Mouse (Mus musculus) kidney, adult 2 months (tissue): ENCODE measurements around the gene Mpzl3. TPM values are rescaled to one million over a fixed set of nuclear protein-coding genes. Genes with fewer than 3 reads are reported as not detected.

ENCODE experiments used
- DNase-seq: peaks from one replicate; pipeline ENCODE4 v3.0.0; 2021
- H3K27ac ChIP-seq: fragments of 200-500 bp; 2 replicates; pipeline ENCODE4 v1.5.1; 2012; ENCODE audit warnings: low read depth, low read length, control low read depth, inconsistent platforms; ENCODE audit not compliant: insufficient read depth
- H3K27me3 ChIP-seq: fragments of 200-500 bp; replicated peaks from 2 replicates; pipeline ENCODE4 v1.6.1; 2012; ENCODE audit warnings: mild to moderate bottlenecking, moderate library complexity, low read length, inconsistent platforms; ENCODE audit not compliant: control insufficient read depth, insufficient read depth
- H3K36me3 ChIP-seq: fragments of 200-500 bp; 2 replicates; pipeline ENCODE4 v1.6.1; 2012; ENCODE audit warnings: mild to moderate bottlenecking, moderate library complexity, low read length, inconsistent platforms; ENCODE audit not compliant: control insufficient read depth, insufficient read depth
- H3K4me1 ChIP-seq: fragments of 200-500 bp; 2 replicates; pipeline ENCODE4 v1.6.1; 2011; ENCODE audit warnings: low read length; ENCODE audit not compliant: control insufficient read depth, insufficient read depth
- H3K4me3 ChIP-seq: fragments of 200-500 bp; 2 replicates; pipeline ENCODE4 v1.5.1; 2011; ENCODE audit warnings: mild to moderate bottlenecking, low read depth, low read length, control low read depth; ENCODE audit not compliant: insufficient read depth
- CTCF ChIP-seq: fragments of 200-500 bp; conservative IDR thresholded peaks from 2 replicates; pipeline ENCODE4 v1.5.1; 2011; ENCODE audit warnings: low read depth, mild to moderate bottlenecking, control low read depth, low read length, moderate library complexity, mixed read lengths; ENCODE audit not compliant: insufficient read depth, insufficient read length
- POLR2A ChIP-seq: fragments of 200-500 bp; IDR thresholded peaks from one replicate; pipeline ENCODE4 v1.6.1; 2011; ENCODE audit warnings: low read depth, low read length, control low read depth
- WGBS: fragments of 180-500 bp; shearing (Covaris S2); methylation state at CpG from one replicate; pipeline ENCODE4 v1.1.7; 2018; 5-methylcytosine and 5-hydroxymethylcytosine counted together
- polyA plus RNA-seq: library from polyadenylated mRNA; depleted of rRNA; stranded (reverse); fragments of >200 nt; gene quantifications from 2 replicates; pipeline ENCODE4 v1.2.3, GENCODE M21; 2012

The Mpzl3 gene
- polyA plus RNA-seq, 1 experiment = 2.6 TPM

GRCm38 (mm10) chr9:45085741-45086690 lies 31.0 kb downstream of the Mpzl3 start:
- DNase-seq = no peak
- TF ChIP-seq CTCF = no peak
- no peak for TF ChIP-seq POLR2A
- no peak overlapping the region for H3K27ac ChIP-seq
- no peaks in the 10 kb centered on the region for H3K4me1 ChIP-seq
- no peaks in the 10 kb centered on the region for H3K27me3 ChIP-seq
- H3K36me3 ChIP-seq = no peaks in the 10 kb centered on the region
- no peak overlapping the region for H3K4me3 ChIP-seq
- WGBS = 80% methylated on average over 12 of the region's 12 CpGs

GRCm38 (mm10) chr9:45088040-45088439 lies 33.1 kb downstream of the Mpzl3 start:
- H3K27me3 ChIP-seq = no peaks in the 10 kb centered on the region
- no peak overlapping the region for H3K4me3 ChIP-seq
- H3K36me3 ChIP-seq = no peaks in the 10 kb centered on the region
- no peaks in the 10 kb centered on the region for H3K4me1 ChIP-seq
- no peak for DNase-seq
- TF ChIP-seq CTCF (no peak), POLR2A (no peak)
- H3K27ac ChIP-seq = no peak overlapping the region

GRCm38 (mm10) chr9:45090811-45091210 lies 35.8 kb downstream of the Mpzl3 start:
- Histone ChIP-seq H3K4me1 (no peaks in the 10 kb centered on the region), H3K4me3 (no peak overlapping the region), H3K27me3 (no peaks in the 10 kb centered on the region), H3K36me3 (no peaks in the 10 kb centered on the region), H3K27ac (no peak overlapping the region)
- DNase-seq = no peak
- WGBS = 73% methylated on average over 3 of the region's 3 CpGs
- TF ChIP-seq POLR2A = no peak
- 0 out of 2 replicates have a peak, but pooled peaks have one; percentile 10 for TF ChIP-seq CTCF

- TF ChIP-seq POLR2A (no peak), CTCF (no peak)
- Histone ChIP-seq H3K4me1 (no peaks in the 10 kb centered on the region), H3K27ac (0 out of 2 replicates have a peak overlapping the region, but pooled peaks have one; percentile 27), H3K27me3 (no peaks in the 10 kb centered on the region), H3K4me3 (no peak overlapping the region), H3K36me3 (no peaks in the 10 kb centered on the region)
- 58% methylated on average over 4 of the region's 4 CpGs for WGBS
- DNase-seq = peak; percentile 59
Measured at GRCm38 (mm10) chr9:45092641-45093040, 37.7 kb downstream of the Mpzl3 start.

GRCm38 (mm10) chr9:45095149-45095937 lies 40.4 kb downstream of the Mpzl3 start:
- no peak for TF ChIP-seq CTCF
- no peak for TF ChIP-seq POLR2A
- DNase-seq = peak; percentile 29
- Histone ChIP-seq H3K27me3 (no peaks in the 10 kb centered on the region), H3K27ac (no peak overlapping the region), H3K4me1 (no peaks in the 10 kb centered on the region), H3K4me3 (no peak overlapping the region), H3K36me3 (no peaks in the 10 kb centered on the region)
- 75% methylated on average over 6 of the region's 6 CpGs for WGBS

GRCm38 (mm10) chr9:45097877-45098276 lies 42.9 kb downstream of the Mpzl3 start:
- Histone ChIP-seq H3K4me3 (no peak overlapping the region), H3K27ac (no peak overlapping the region), H3K36me3 (no peaks in the 10 kb centered on the region), H3K27me3 (no peaks in the 10 kb centered on the region), H3K4me1 (no peaks in the 10 kb centered on the region)
- TF ChIP-seq CTCF (no peak), POLR2A (no peak)
- 83% methylated on average over 5 of the region's 5 CpGs for WGBS
- DNase-seq = no peak

GRCm38 (mm10) chr9:45098426-45098825 lies 43.4 kb downstream of the Mpzl3 start:
- TF ChIP-seq POLR2A (no peak), CTCF (no peak)
- Histone ChIP-seq H3K27ac (no peak overlapping the region), H3K4me1 (no peaks in the 10 kb centered on the region), H3K36me3 (no peaks in the 10 kb centered on the region), H3K27me3 (no peaks in the 10 kb centered on the region), H3K4me3 (no peak overlapping the region)
- 34% methylated on average over 3 of the region's 3 CpGs for WGBS
- DNase-seq = no peak
